Mouse (Mus musculus): Measurements from ENCODE around the gene Spata31d1b. TPM values are rescaled to one million over a fixed set of nuclear protein-coding genes. Genes with fewer than 3 reads are reported as not detected.

The Spata31d1b gene
- total and polyA plus RNA-seq, 3 experiments: not detected

GRCm38 (mm10) chr13:59676316-59677229 lies 35.5 kb upstream of the Spata31d1b start:
- peaks cover 20% of the 10 kb centered on the region for H3K79me2 ChIP-seq (ENCODE audit: control insufficient read depth, insufficient read depth, low read length, poor library complexity)
- TF ChIP-seq TCF12 (IDR thresholded peaks at IDR 0.05; ENCODE audit: low read depth, low read length) (no peak), ELF1 (IDR thresholded peaks at IDR 0.05; ENCODE audit: low read depth, low read length) (0 out of 2 replicates have a peak, but pooled peaks have one; percentile 40), MEF2A (IDR thresholded peaks at IDR 0.05; ENCODE audit: extremely low read depth, insufficient replicate concordance, low read depth, low read length, poor library complexity, severe bottlenecking) (peak; percentile 34; the same call in 1 of the 2 replicates), POLR2A (IDR thresholded peaks at IDR 0.05; ENCODE audit: control insufficient read depth in 1 of 2, insufficient read depth in 1 of 2, low read depth in 1 of 2, low read length in 2 of 2, poor library complexity in 1 of 2) (no peak), MAX (IDR thresholded peaks at IDR 0.05; ENCODE audit: low read length) (peak; percentile 36; the same call in 1 of the 2 replicates), MYC (IDR thresholded peaks at IDR 0.05; ENCODE audit: low read depth, low read length) (0 out of 2 replicates have a peak, but pooled peaks have one; percentile 18), CHD1 (IDR thresholded peaks at IDR 0.05; ENCODE audit: low read depth, low read length) (no peak), E2F4 (IDR thresholded peaks at IDR 0.05; ENCODE audit: borderline replicate concordance, low read depth, low read length) (no peak), MXI1 (IDR thresholded peaks at IDR 0.05; ENCODE audit: low read depth, low read length) (0 out of 2 replicates have a peak, but pooled peaks have one; percentile 23), MYB (IDR thresholded peaks at IDR 0.05; ENCODE audit: low read depth, low read length) (no peak), SIN3A (IDR thresholded peaks at IDR 0.05; ENCODE audit: low read length) (peak; percentile 67), MAZ (IDR thresholded peaks at IDR 0.05; ENCODE audit: low read depth, low read length) (no peak), RCOR1 (IDR thresholded peaks at IDR 0.05; ENCODE audit: low read depth, low read length) (peak; percentile 18; the same call in 1 of the 2 replicates), RAD21 (IDR thresholded peaks at IDR 0.05; ENCODE audit: low read depth, low read length) (no peak), POLR2AphosphoS2 (IDR thresholded peaks at IDR 0.05; ENCODE audit: low read length) (no peak), ZKSCAN1 (IDR thresholded peaks at IDR 0.05; ENCODE audit: low read depth, low read length) (0 out of 2 replicates have a peak, but pooled peaks have one; percentile 25), ZC3H11A (IDR thresholded peaks at IDR 0.05; ENCODE audit: low read depth, low read length) (no peak), USF2 (IDR thresholded peaks at IDR 0.05; ENCODE audit: borderline replicate concordance in 1 of 2, insufficient read depth in 1 of 2, low read depth in 1 of 2, low read length in 2 of 2) (no peak), POLR2AphosphoS5 (IDR thresholded peaks at IDR 0.05; ENCODE audit: borderline replicate concordance, low read depth, low read length) (no peak), ETS1 (IDR thresholded peaks at IDR 0.05; ENCODE audit: low read depth, low read length) (peak; percentile 44), GABPA (IDR thresholded peaks at IDR 0.05; ENCODE audit: low read depth, low read length) (no peak), EP300 (IDR thresholded peaks at IDR 0.05; ENCODE audit: low read depth in 1 of 2, low read length in 2 of 2) (peak; percentile 16 to 26; a peak in 2 of 4 replicates), KAT2A (conservative IDR thresholded peaks at IDR 0.05; ENCODE audit: low read depth, low read length) (no peak), ZNF384 (IDR thresholded peaks at IDR 0.05; ENCODE audit: low read depth, low read length) (peak; percentile 96), SMC3 (IDR thresholded peaks at IDR 0.05; ENCODE audit: low read depth, low read length) (no peak), GATA1 (IDR thresholded peaks at IDR 0.05; ENCODE audit: low read depth, low read length) (no peak), TAL1 (IDR thresholded peaks at IDR 0.05; ENCODE audit: low read length) (no peak), NELFE (IDR thresholded peaks at IDR 0.05; ENCODE audit: low read depth, low read length) (no peak), ZMIZ1 (IDR thresholded peaks at IDR 0.05; ENCODE audit: low read depth, low read length) (no peak), UBTF (IDR thresholded peaks at IDR 0.05; ENCODE audit: borderline replicate concordance, insufficient read depth, low read depth, low read length) (no peak), TBP (IDR thresholded peaks at IDR 0.05; ENCODE audit: low read depth, low read length) (no peak), JUND (IDR thresholded peaks at IDR 0.05; ENCODE audit: low read depth, low read length) (no peak), HCFC1 (IDR thresholded peaks at IDR 0.05; ENCODE audit: low read depth, low read length) (peak; percentile 47; the same call in 1 of the 2 replicates), MAFK (IDR thresholded peaks at IDR 0.05; ENCODE audit: borderline replicate concordance, low read depth, low read length) (no peak), CHD2 (IDR thresholded peaks at IDR 0.05; ENCODE audit: low read length) (no peak)

More at GRCm38 (mm10) chr13:59676316-59677229, 35.5 kb upstream of the Spata31d1b start:
- Histone ChIP-seq H3K9ac (ENCODE audit: control insufficient read depth, low read depth, low read length, poor library complexity, severe bottlenecking) (no peak overlapping the region), H3K27ac (ENCODE audit: control insufficient read depth, low read depth, low read length) (peak overlapping the region; percentile 54), H3K36me3 (ENCODE audit: control insufficient read depth in 1 of 2, insufficient read depth in 2 of 2, low read length in 2 of 2) (peaks cover 0 to 22% of the 10 kb centered on the region in 2 experiments; a peak in 2 of 4 replicates), H3K4me1 (ENCODE audit: control insufficient read depth in 1 of 2, insufficient read depth in 2 of 2, low read length in 2 of 2) (peaks cover 12 to 35% of the 10 kb centered on the region in 2 experiments), H3K4me3 (ENCODE audit: control insufficient read depth in 1 of 2, insufficient read depth in 1 of 2, low read depth in 2 of 2, low read length in 2 of 2) (no peak overlapping the region; a peak in 1 of 4 replicates), H3K9me3 (replicated peaks; ENCODE audit: insufficient read depth, low read length) (no peaks in the 10 kb centered on the region), H3K27me3 (ENCODE audit: control insufficient read depth in 1 of 2, insufficient read depth in 2 of 2, low read length in 2 of 2) (no peaks in the 10 kb centered on the region)
- DNase-seq (ENCODE audit: low read depth, low spot score): peak; percentile 82
